Mouse (Mus musculus): Measurements from ENCODE around the gene Nop56. TPM values are rescaled to one million over a fixed set of nuclear protein-coding genes. Genes with fewer than 3 reads are reported as not detected.

Nop56 gene
- polyA plus RNA-seq, 1 experiment from 2014 or later: 354 TPM

- no peak overlapping the region for H3K9ac ChIP-seq (ENCODE audit: low read depth, low read length)
- no peak; the same call in 1 of the 2 replicates for ATAC-seq (ENCODE audit: low FRiP score, low TSS enrichment)
- peaks cover 8% of the 10 kb centered on the region for H3K27me3 ChIP-seq (ENCODE audit: control insufficient read depth, insufficient read depth, low read length)
- H3K9me3 ChIP-seq (ENCODE audit: control insufficient read depth, low read length): no peaks in the 10 kb centered on the region
- H3K4me1 ChIP-seq (ENCODE audit: control insufficient read depth, insufficient read depth, low read length): peaks cover 24% of the 10 kb centered on the region
- H3K27ac ChIP-seq (ENCODE audit: low read depth, low read length): peak overlapping the region; percentile 26; the same call in 1 of the 2 replicates
- no peak overlapping the region for H3K4me2 ChIP-seq (replicated peaks; ENCODE audit: low read depth, low read length)
- no peaks in the 10 kb centered on the region for H3K36me3 ChIP-seq (ENCODE audit: control insufficient read depth, insufficient read depth, low read length)
- WGBS: 44% methylated on average over 3 of the region's 3 CpGs
- H3K4me3 ChIP-seq (ENCODE audit: low read length): no peak overlapping the region
These were observed 18.8 kb downstream of the Nop56 start for GRCm38 (mm10) chr2:130293009-130293408.

- ATAC-seq (ENCODE audit: low FRiP score, low TSS enrichment): peak; percentile 75
- 8% methylated on average over 4 of the region's 4 CpGs for WGBS
These were observed 19.3 kb downstream of the Nop56 start for GRCm38 (mm10) chr2:130293486-130293885.

GRCm38 (mm10) chr2:130294218-130294935 is 20.1 kb downstream of the Nop56 start:
- 7% methylated on average over 20 of the region's 20 CpGs for WGBS
- H3K9me3 ChIP-seq (ENCODE audit: control insufficient read depth, low read length): no peaks in the 10 kb centered on the region
- H3K36me3 ChIP-seq (ENCODE audit: control insufficient read depth, insufficient read depth, low read length): no peaks in the 10 kb centered on the region
- ATAC-seq (ENCODE audit: low FRiP score, low TSS enrichment): no peak
- no peak overlapping the region for H3K27ac ChIP-seq (ENCODE audit: low read depth, low read length)
- peak overlapping the region; percentile 82 for H3K4me2 ChIP-seq (replicated peaks; ENCODE audit: low read depth, low read length)
- H3K9ac ChIP-seq (ENCODE audit: low read depth, low read length): peak overlapping the region; percentile 84
- H3K4me3 ChIP-seq (ENCODE audit: low read length): peak overlapping the region; percentile 72
- peaks cover 24% of the 10 kb centered on the region for H3K4me1 ChIP-seq (ENCODE audit: control insufficient read depth, insufficient read depth, low read length)
- peaks cover 8% of the 10 kb centered on the region for H3K27me3 ChIP-seq (ENCODE audit: control insufficient read depth, insufficient read depth, low read length)

More at GRCm38 (mm10) chr2:130293486-130293885, 19.3 kb downstream of the Nop56 start:
- Histone ChIP-seq H3K9ac (ENCODE audit: low read depth, low read length) (0 out of 2 replicates have a peak overlapping the region, but pooled peaks have one; percentile 18), H3K4me1 (ENCODE audit: control insufficient read depth, insufficient read depth, low read length) (peaks cover 24% of the 10 kb centered on the region), H3K9me3 (ENCODE audit: control insufficient read depth, low read length) (no peaks in the 10 kb centered on the region), H3K27me3 (ENCODE audit: control insufficient read depth, insufficient read depth, low read length) (peaks cover 8% of the 10 kb centered on the region), H3K4me2 (replicated peaks; ENCODE audit: low read depth, low read length) (peak overlapping the region; percentile 22; the same call in 1 of the 2 replicates), H3K27ac (ENCODE audit: low read depth, low read length) (peak overlapping the region; percentile 26; the same call in 1 of the 2 replicates), H3K4me3 (ENCODE audit: low read length) (no peak overlapping the region), H3K36me3 (ENCODE audit: control insufficient read depth, insufficient read depth, low read length) (no peaks in the 10 kb centered on the region)

- peaks cover 24% of the 10 kb centered on the region for H3K4me1 ChIP-seq (ENCODE audit: control insufficient read depth, insufficient read depth, low read length)
- peak within 1 kb of the TSS; percentile 84 for H3K9ac ChIP-seq (ENCODE audit: low read depth, low read length)
- H3K4me3 ChIP-seq (ENCODE audit: low read length): peak within 1 kb of the TSS; percentile 72
- H3K27ac ChIP-seq (ENCODE audit: low read depth, low read length): no peak within 1 kb of the TSS
- H3K9me3 ChIP-seq (ENCODE audit: control insufficient read depth, low read length): no peaks in the 10 kb centered on the region
- no peaks in the 10 kb centered on the region for H3K36me3 ChIP-seq (ENCODE audit: control insufficient read depth, insufficient read depth, low read length)
- peaks cover 8% of the 10 kb centered on the region for H3K27me3 ChIP-seq (ENCODE audit: control insufficient read depth, insufficient read depth, low read length)
- peak within 1 kb of the TSS; percentile 82 for H3K4me2 ChIP-seq (replicated peaks; ENCODE audit: low read depth, low read length)
- WGBS: 1% methylated on average over 26 of the region's 39 CpGs
- ATAC-seq (ENCODE audit: low FRiP score, low TSS enrichment): peak; percentile 74
These were observed 20.7 kb downstream of the Nop56 start, which contains the start of gene Ebf4 for GRCm38 (mm10) chr2:130294936-130295277. Ebf4 (plus strand) TSS chr2:130295169.

- H3K4me2 ChIP-seq (replicated peaks; ENCODE audit: low read depth, low read length): peak overlapping the region; percentile 82
- peak overlapping the region; percentile 72 for H3K4me3 ChIP-seq (ENCODE audit: low read length)
- H3K27ac ChIP-seq (ENCODE audit: low read depth, low read length): no peak overlapping the region
- WGBS: under 1% methylated on average over 59 of the region's 99 CpGs
- H3K36me3 ChIP-seq (ENCODE audit: control insufficient read depth, insufficient read depth, low read length): no peaks in the 10 kb centered on the region
- peaks cover 24% of the 10 kb centered on the region for H3K4me1 ChIP-seq (ENCODE audit: control insufficient read depth, insufficient read depth, low read length)
- H3K9me3 ChIP-seq (ENCODE audit: control insufficient read depth, low read length): no peaks in the 10 kb centered on the region
- H3K27me3 ChIP-seq (ENCODE audit: control insufficient read depth, insufficient read depth, low read length): peaks cover 8% of the 10 kb centered on the region
- ATAC-seq (ENCODE audit: low FRiP score, low TSS enrichment): peak; percentile 54
- H3K9ac ChIP-seq (ENCODE audit: low read depth, low read length): peak overlapping the region; percentile 84
These were observed 21.3 kb downstream of the Nop56 start for GRCm38 (mm10) chr2:130295331-130296133.

GRCm38 (mm10) chr2:130296134-130296745 is 22.0 kb downstream of the Nop56 start:
- peak overlapping the region; percentile 82 for H3K4me2 ChIP-seq (replicated peaks; ENCODE audit: low read depth, low read length)
- whole genome bisulfite sequencing: 4% methylated on average over 20 of the region's 20 CpGs
- no peaks in the 10 kb centered on the region for H3K9me3 ChIP-seq (ENCODE audit: control insufficient read depth, low read length)
- H3K27me3 ChIP-seq (ENCODE audit: control insufficient read depth, insufficient read depth, low read length): peaks cover 8% of the 10 kb centered on the region
- peak overlapping the region; percentile 72 for H3K4me3 ChIP-seq (ENCODE audit: low read length)
- ATAC-seq (ENCODE audit: low FRiP score, low TSS enrichment): peak; percentile 20
- H3K36me3 ChIP-seq (ENCODE audit: control insufficient read depth, insufficient read depth, low read length): no peaks in the 10 kb centered on the region
- peaks cover 21% of the 10 kb centered on the region for H3K4me1 ChIP-seq (ENCODE audit: control insufficient read depth, insufficient read depth, low read length)
- peak overlapping the region; percentile 84; the same call in 1 of the 2 replicates for H3K9ac ChIP-seq (ENCODE audit: low read depth, low read length)
- H3K27ac ChIP-seq (ENCODE audit: low read depth, low read length): no peak overlapping the region

GRCm38 (mm10) chr2:130297580-130297979 is 23.4 kb downstream of the Nop56 start:
- Histone ChIP-seq H3K4me2 (replicated peaks; ENCODE audit: low read depth, low read length) (no peak overlapping the region), H3K27me3 (ENCODE audit: control insufficient read depth, insufficient read depth, low read length) (peaks cover 8% of the 10 kb centered on the region), H3K4me1 (ENCODE audit: control insufficient read depth, insufficient read depth, low read length) (peaks cover 20% of the 10 kb centered on the region), H3K27ac (ENCODE audit: low read depth, low read length) (no peak overlapping the region), H3K4me3 (ENCODE audit: low read length) (no peak overlapping the region), H3K36me3 (ENCODE audit: control insufficient read depth, insufficient read depth, low read length) (no peaks in the 10 kb centered on the region), H3K9me3 (ENCODE audit: control insufficient read depth, low read length) (no peaks in the 10 kb centered on the region), H3K9ac (ENCODE audit: low read depth, low read length) (no peak overlapping the region)
- ATAC-seq (ENCODE audit: low FRiP score, low TSS enrichment): no peak
- WGBS: 84% methylated on average over 9 of the region's 9 CpGs

GRCm38 (mm10) chr2:130303014-130303413 is 28.8 kb downstream of the Nop56 start:
- H3K4me3 ChIP-seq (ENCODE audit: low read length): no peak overlapping the region
- no peaks in the 10 kb centered on the region for H3K27me3 ChIP-seq (ENCODE audit: control insufficient read depth, insufficient read depth, low read length)
- H3K9ac ChIP-seq (ENCODE audit: low read depth, low read length): no peak overlapping the region
- peaks cover 6% of the 10 kb centered on the region; the same call in 1 of the 2 replicates for H3K36me3 ChIP-seq (ENCODE audit: control insufficient read depth, insufficient read depth, low read length)
- H3K27ac ChIP-seq (ENCODE audit: low read depth, low read length): no peak overlapping the region
- 64% methylated on average over 4 of the region's 4 CpGs for whole genome bisulfite sequencing
- ATAC-seq (ENCODE audit: low FRiP score, low TSS enrichment): no peak
- H3K4me2 ChIP-seq (replicated peaks; ENCODE audit: low read depth, low read length): no peak overlapping the region
- H3K9me3 ChIP-seq (ENCODE audit: control insufficient read depth, low read length): no peaks in the 10 kb centered on the region
- no peaks in the 10 kb centered on the region for H3K4me1 ChIP-seq (ENCODE audit: control insufficient read depth, insufficient read depth, low read length)

All from kidney, embryonic 14.5 days (tissue).